Comparison of ENCODE assay signal across 8 mouse cellular contexts in the genomic region with DNA sequence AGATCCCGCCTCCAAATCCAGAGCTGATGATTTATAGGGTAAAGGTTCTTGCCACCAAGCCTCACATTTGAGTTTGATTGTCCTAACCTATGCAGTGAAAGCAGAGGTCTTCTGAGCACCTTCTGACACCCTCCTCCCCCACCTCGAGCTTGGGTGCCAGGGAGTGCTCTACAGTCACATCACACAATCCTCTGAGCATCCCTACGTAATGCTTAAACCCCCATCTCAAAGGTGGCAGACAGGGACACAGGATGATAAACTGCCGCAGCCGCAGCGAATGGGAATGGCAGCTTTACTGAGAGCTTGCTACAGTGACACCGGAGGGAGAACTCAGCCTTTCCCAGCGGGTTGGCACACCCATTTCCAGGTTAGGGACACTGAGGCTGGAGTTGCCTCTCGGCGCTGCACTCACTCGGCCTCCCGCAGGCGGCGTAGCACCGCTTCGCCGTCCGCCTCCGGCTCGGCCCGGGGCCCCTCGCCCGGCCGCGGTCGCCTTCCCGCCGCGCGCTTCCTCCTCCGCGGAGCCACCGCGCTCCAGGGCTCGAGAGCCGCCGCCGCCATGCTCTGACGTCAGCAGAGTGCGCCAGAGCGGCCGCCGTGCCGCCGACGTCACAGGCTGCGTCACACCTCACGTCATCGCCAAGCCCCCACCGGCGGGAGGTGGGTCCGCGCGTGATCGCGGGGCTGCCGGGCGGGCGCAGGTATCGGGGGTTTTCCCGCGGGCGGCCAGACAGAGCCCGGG. TPM values are rescaled to one million over a fixed set of nuclear protein-coding genes. Genes with fewer than 3 reads are reported as not detected.
A peak's percentile ranks its signal among the peaks of the same experiment; 100 is the strongest.
DNase-seq lines count a peak whose midpoint lies in the region; ATAC-seq lines count a peak whose summit lies in the region.

A gene (minus strand): TSS at position 578 of the 742 bp plus-strand sequence.
A gene (plus strand): TSS at position 621 of the 742 bp plus-strand sequence.

- WGBS in hindbrain, embryonic 13.5 days = 2% methylated on average over 58 of the region's 64 CpGs

- peak; percentile 92 for DNase-seq in NIH3T3 (ENCODE audit: low read depth)
- DNase-seq in cerebellum, postnatal 14 days = peak; percentile 94 to 97
- DNase-seq in frontal cortex, postnatal 25 days (ENCODE audit: low spot score in 2 of 2) = peak; percentile 77 to 84
- DNase-seq in layer of hippocampus, postnatal 25 days (ENCODE audit: extremely low spot score in 1 of 2, low spot score in 1 of 2) = peak; percentile 92 to 98
- DNase-seq in lung, postnatal 25 days (ENCODE audit: low spot score) = peak; percentile 80
- peak; percentile 76 for DNase-seq in retina, adult 2 months (ENCODE audit: low read depth, low spot score)
- peak; percentile 86 to 87 for DNase-seq in thymus, postnatal 36 days

- ATAC-seq in hindbrain, embryonic 13.5 days (ENCODE audit: low FRiP score) = peak; percentile 70

- H3K4me3 ChIP-seq in hindbrain, embryonic 13.5 days = peak within 1 kb of the TSS; percentile 90

- no peaks in the 10 kb centered on the region for H3K9me3 ChIP-seq in hindbrain, embryonic 13.5 days

- no peaks in the 10 kb centered on the region for H3K27me3 ChIP-seq in hindbrain, embryonic 13.5 days

- H3K4me2 ChIP-seq in hindbrain, embryonic 13.5 days = peak within 1 kb of the TSS; percentile 82

- peaks cover 51% of the 10 kb centered on the region for H3K4me1 ChIP-seq in hindbrain, embryonic 13.5 days (replicated peaks)

- H3K9ac ChIP-seq in hindbrain, embryonic 13.5 days = peak within 1 kb of the TSS; percentile 90

- H3K27ac ChIP-seq in hindbrain, embryonic 13.5 days = peak within 1 kb of the TSS; percentile 76

- peaks cover 48% of the 10 kb centered on the region for H3K36me3 ChIP-seq in hindbrain, embryonic 13.5 days

RNA-seq across cellular contexts. Expression of the first gene that starts in this region (rescaled TPM):
- 53.6 and 60.2 TPM in 2 replicates for polyA plus RNA-seq in hindbrain, embryonic 13.5 days (2015; fragmentation: Nextera tagmentation; extraction: Ambion mirVana)
- total RNA-seq in layer of hippocampus, postnatal 25 days (2021) = 10 to 100 TPM; 22.6 to 25.9 TPM

RNA-seq across cellular contexts. Expression of the second gene that starts in this region (rescaled TPM):
- polyA plus RNA-seq in hindbrain, embryonic 13.5 days (2015; fragmentation: Nextera tagmentation; extraction: Ambion mirVana) = 40.3 and 43.2 TPM in 2 replicates
- 10 to 100 TPM; 30.3 to 40.8 TPM for total RNA-seq in layer of hippocampus, postnatal 25 days (2021)

Comparison
In these comparisons a context has a peak if more than half of its experiments do, and no peak if none do; other contexts are left out.
1. Peak in every context shown above with its lines: DNase-seq, ATAC-seq, H3K4me3 ChIP-seq and H3K27ac ChIP-seq.